ENCODE assay signal across 8 mouse cellular contexts in genomic region chr4:34551098-34551809, GRCm38 (mm10). TPM values are rescaled to one million over a fixed set of nuclear protein-coding genes. Genes with fewer than 3 reads are reported as not detected.
A peak's percentile ranks its signal among the peaks of the same experiment; 100 is the strongest.
DNase-seq lines count a peak whose midpoint lies in the region; ATAC-seq and TF ChIP-seq lines count a peak whose summit lies in the region.

No protein-coding gene starts in this region.

- H3K4me1 ChIP-seq in forebrain, postnatal 0 days (ENCODE audit: insufficient read depth): peaks cover 20% of the 10 kb centered on the region; the same call in 1 of the 2 replicates
- H3K4me1 ChIP-seq in hindbrain, embryonic 10.5 days (replicated peaks): peaks cover 39% of the 10 kb centered on the region

- no peaks in the 10 kb centered on the region for H3K27me3 ChIP-seq in forebrain, postnatal 0 days (ENCODE audit: insufficient read depth, low read length)
- H3K27me3 ChIP-seq in hindbrain, embryonic 10.5 days (ENCODE audit: insufficient read depth, poor library complexity, severe bottlenecking): no peaks in the 10 kb centered on the region

- H3K4me3 ChIP-seq in layer of hippocampus, adult 2 months: peak overlapping the region; percentile 91
- H3K4me3 ChIP-seq in forebrain, postnatal 0 days (ENCODE audit: low read depth, low read length): peak overlapping the region; percentile 95
- peak overlapping the region; percentile 99 for H3K4me3 ChIP-seq in hindbrain, embryonic 10.5 days

- 3% methylated on average over 40 of the region's 50 CpGs for WGBS in forebrain, postnatal 0 days
- WGBS in hindbrain, embryonic 10.5 days: under 1% methylated on average over 50 of the region's 50 CpGs

- peak; percentile 11 to 21 for DNase-seq in layer of hippocampus, adult 2 months (ENCODE audit: low spot score in 2 of 2)
- DNase-seq in layer of hippocampus, adult 9-10 months (ENCODE audit: low spot score): no peak
- peak; percentile 50 for DNase-seq in cerebellum, adult 8-10 months
- DNase-seq in forebrain, postnatal 0 days: peak; percentile 52
- DNase-seq in hindbrain, embryonic 10.5 days (ENCODE audit: low spot score): peak; percentile 78
- DNase-seq in layer of hippocampus, postnatal 36 days: peak; percentile 27 to 31
- DNase-seq in spleen, adult 18-20 months: peak; percentile 40 to 44

- peak overlapping the region; percentile 97 for H3K9ac ChIP-seq in forebrain, postnatal 0 days

- no peak for TF ChIP-seq CTCF in layer of hippocampus, adult 2 months (conservative IDR thresholded peaks at IDR 0.05)
- TF ChIP-seq CTCF in forebrain, postnatal 0 days (IDR thresholded peaks at IDR 0.05; ENCODE audit: low read depth): no peak

- H3K4me2 ChIP-seq in forebrain, postnatal 0 days (ENCODE audit: low read depth): peak overlapping the region; percentile 58

- peak; percentile 35 for ATAC-seq in forebrain, postnatal 0 days
- peak; percentile 56 for ATAC-seq in megakaryocyte progenitor cell, adult 5-6 weeks (replicated peaks; ENCODE audit: poor library complexity)

- peak overlapping the region; percentile 97 for H3K27ac ChIP-seq in layer of hippocampus, adult 2 months
- H3K27ac ChIP-seq in forebrain, postnatal 0 days (ENCODE audit: low read depth, low read length): peak overlapping the region; percentile 93
- peak overlapping the region; percentile 99 for H3K27ac ChIP-seq in hindbrain, embryonic 10.5 days

- no peaks in the 10 kb centered on the region for H3K9me3 ChIP-seq in forebrain, postnatal 0 days (ENCODE audit: low read length)
- no peaks in the 10 kb centered on the region for H3K9me3 ChIP-seq in hindbrain, embryonic 10.5 days

- H3K36me3 ChIP-seq in forebrain, postnatal 0 days (ENCODE audit: insufficient read depth): no peaks in the 10 kb centered on the region
- peaks cover 19% of the 10 kb centered on the region; the same call in 1 of the 2 replicates for H3K36me3 ChIP-seq in hindbrain, embryonic 10.5 days

RNA-seq across cellular contexts. Expression of gene Akirin2, which starts 0.5 kb away (rescaled TPM):
- total RNA-seq in layer of hippocampus, adult 2 months (2021): 100 to 1,000 TPM in 1 of 2 experiments, 10 to 100 TPM in 1; 96.0 to 103 TPM
- 131 and 147 TPM in 2 replicates for total RNA-seq in forebrain, postnatal 0 days (2014; rRNA removed)
- polyA plus RNA-seq in forebrain, postnatal 0 days (2015; fragmentation: Nextera tagmentation; extraction: Ambion mirVana): 79.9 and 94.6 TPM in 2 replicates
- 69.2 and 85.7 TPM in 2 replicates for polyA plus RNA-seq in hindbrain, embryonic 10.5 days (2016; fragmentation: Nextera tagmentation; extraction: Ambion mirVana)
- total RNA-seq in layer of hippocampus, postnatal 36 days (2021): 100 to 1,000 TPM; 102 to 103 TPM
- total RNA-seq in megakaryocyte progenitor cell, adult 5-6 weeks (2015): 48.9 and 56.4 TPM in 2 replicates
- 43.6 and 45.2 TPM in 2 replicates for total RNA-seq in megakaryocyte progenitor cell, adult 5-6 weeks (2017)
